Mouse (Mus musculus): ENCODE results near the gene Bnipl. TPM values are rescaled to one million over a fixed set of nuclear protein-coding genes. Genes with fewer than 3 reads are reported as not detected.

Gene Bnipl
- not detected for total RNA-seq (2021)
- long read RNA-seq, experiment 1 = 0 reads
- long read RNA-seq, experiment 2 = 0 reads

GRCm38 (mm10) chr3:95250783-95251424 lies at the start of gene Bnipl:
TSS of gene Bnipl (minus strand) at chr3:95251193.
- DNase-seq (ENCODE audit: low spot score in 2 of 2) = no peak

DNA sequence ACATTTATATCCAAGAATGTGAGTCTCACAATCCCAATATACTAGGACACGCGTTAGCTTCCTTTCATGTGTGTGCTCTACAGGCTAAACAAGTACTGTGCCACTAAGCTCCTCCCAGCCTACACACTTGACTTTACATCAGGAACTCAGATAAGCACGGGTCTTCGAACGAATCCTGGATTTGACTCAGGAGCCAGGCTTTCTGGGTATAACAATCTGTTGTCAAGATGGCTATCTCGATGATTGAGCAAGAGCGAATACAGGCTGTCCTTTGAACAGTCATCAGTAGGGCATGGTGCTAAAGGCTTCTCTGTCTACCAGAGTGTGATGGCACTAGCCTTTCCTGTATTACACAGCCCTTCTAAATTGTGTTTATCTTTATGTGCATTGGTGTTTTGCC lies 47.0 kb upstream of the Bnipl start:
- no peak for DNase-seq (ENCODE audit: low spot score in 2 of 2)

DNA sequence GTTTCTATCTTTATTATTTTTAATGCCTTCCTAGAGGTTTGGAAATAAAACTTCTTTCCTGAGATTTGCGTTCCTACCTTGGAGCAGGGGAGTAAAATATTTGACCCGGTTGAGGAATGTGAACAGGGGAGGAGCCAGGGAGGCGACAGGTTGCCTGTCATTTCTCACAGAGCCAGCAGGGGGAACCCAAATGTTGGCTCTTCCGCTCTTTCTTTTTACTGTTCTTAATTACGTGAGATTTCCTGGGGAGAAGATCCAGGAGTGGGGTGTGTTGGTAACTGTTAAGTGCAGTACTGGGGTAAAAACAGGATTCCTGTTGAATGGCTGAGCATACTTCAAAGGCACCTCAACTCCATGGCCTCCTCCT lies 45.1 kb upstream of the Bnipl start:
- no peak for DNase-seq (ENCODE audit: low spot score in 2 of 2)

DNA sequence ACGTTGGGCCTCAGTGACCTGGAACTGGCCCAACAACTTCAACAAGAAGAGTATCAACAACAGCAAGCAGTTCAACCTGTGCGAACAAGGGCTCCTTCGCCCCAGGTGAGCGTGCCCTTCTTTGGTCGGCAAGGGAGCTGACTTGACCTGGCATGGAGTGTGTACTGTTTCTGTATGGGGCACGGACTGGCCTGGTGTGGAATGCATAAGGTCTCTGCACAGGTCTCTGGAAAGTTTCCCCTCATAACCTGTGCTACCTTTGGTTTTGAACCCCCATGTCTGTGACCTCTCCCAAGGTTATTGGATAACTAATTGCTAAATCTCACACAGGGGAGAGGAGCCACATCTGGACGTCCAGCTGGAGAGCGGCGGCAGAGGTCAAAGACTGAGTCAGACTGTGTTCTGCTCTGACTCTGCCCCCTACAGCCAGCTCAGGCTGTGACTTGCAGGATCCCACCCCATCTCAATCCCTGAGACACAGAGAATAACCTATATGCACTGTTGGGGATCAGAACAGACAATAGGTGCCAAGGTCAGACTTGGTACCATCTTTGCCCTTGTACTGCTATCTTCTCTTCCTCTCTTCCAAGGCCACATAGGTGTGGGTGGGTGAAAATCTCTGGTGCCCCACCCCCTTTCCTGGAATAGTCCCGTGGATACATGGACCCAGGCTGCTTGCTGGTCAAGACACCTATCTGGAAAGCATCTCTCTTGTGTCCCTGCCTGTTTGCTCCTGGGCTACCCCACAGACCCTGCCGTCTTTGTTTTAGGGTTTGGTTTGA lies 44.5 kb upstream of the Bnipl start:
- no peak for DNase-seq (ENCODE audit: low spot score in 2 of 2)

GRCm38 (mm10) chr3:95294718-95295117 lies 43.7 kb upstream of the Bnipl start:
- no peak for DNase-seq (ENCODE audit: low spot score in 2 of 2)

- DNase-seq (ENCODE audit: low spot score in 2 of 2) = no peak
These were observed 43.3 kb upstream of the Bnipl start for GRCm38 (mm10) chr3:95294316-95294715.

GRCm38 (mm10) chr3:95293537-95293936 lies 42.5 kb upstream of the Bnipl start:
- DNase-seq (ENCODE audit: low spot score in 2 of 2) = no peak

- no peak for DNase-seq (ENCODE audit: low spot score in 2 of 2)
These were observed 41.9 kb upstream of the Bnipl start for GRCm38 (mm10) chr3:95292899-95293298.

DNA sequence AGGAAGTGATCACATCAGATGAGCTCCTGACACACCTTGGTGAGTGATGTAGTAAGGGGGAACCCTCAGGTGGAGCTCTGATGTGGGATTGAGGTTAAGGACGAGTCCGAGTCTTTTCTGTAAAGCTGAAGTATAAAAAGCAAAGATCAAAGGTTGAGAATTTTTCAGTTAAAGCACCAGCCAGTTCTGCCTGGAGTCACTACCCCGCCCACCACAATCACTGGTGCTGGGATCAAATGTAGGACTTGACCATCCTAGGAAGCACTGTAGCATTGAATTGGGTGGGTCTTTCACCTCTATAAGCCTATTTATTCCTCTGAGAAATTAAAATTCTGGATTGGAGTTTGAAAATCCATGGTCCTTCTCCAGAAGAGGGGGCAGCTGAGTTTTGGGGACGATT lies 40.0 kb upstream of the Bnipl start:
- no peak for DNase-seq (ENCODE audit: low spot score in 2 of 2)

GRCm38 (mm10) chr3:95290156-95290555 lies 39.2 kb upstream of the Bnipl start:
- DNase-seq (ENCODE audit: low spot score in 2 of 2) = no peak

DNA sequence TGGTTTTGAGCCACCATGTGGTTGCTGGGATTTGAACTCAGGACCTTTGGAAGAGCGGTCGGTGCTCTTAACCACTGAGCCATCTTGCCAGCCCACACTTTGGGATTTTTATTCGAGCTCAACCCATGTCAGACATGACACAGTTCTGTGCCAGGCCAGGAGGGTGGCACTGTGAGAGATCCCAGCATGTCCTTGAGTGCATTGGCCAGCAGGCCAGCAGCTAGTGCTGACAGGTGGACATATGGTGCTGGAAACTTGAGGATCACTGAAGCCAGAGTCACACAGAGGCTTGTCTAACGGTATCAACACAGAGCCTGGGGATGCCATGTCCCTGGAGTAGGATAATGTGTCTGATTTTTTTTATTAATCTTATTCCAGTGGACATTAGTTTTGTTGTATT lies 38.4 kb upstream of the Bnipl start:
- no peak for DNase-seq (ENCODE audit: low spot score in 2 of 2)

GRCm38 (mm10) chr3:95287541-95287940 lies 36.5 kb upstream of the Bnipl start:
- DNase-seq (ENCODE audit: low spot score in 2 of 2) = no peak

DNA sequence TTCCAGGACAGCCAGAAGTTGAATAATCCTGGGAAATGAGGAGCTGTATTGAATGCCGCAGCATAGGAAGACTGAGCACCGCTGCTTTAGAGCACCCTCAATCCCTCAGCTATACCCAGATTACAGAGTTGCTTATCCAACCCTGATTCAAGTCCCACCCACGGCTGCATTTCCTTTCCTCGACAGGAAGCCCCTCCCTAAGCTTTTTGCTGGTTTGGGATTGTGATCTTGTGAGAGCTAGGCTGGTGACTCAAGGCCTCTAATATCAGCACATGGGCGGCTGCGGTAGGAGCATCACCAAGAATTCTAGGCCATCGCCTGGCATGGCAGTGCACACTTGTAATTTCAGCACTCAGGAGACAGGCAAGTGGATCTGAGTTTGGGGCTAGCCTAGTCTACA lies 35.5 kb upstream of the Bnipl start:
- no peak for DNase-seq (ENCODE audit: low spot score in 2 of 2)

DNA sequence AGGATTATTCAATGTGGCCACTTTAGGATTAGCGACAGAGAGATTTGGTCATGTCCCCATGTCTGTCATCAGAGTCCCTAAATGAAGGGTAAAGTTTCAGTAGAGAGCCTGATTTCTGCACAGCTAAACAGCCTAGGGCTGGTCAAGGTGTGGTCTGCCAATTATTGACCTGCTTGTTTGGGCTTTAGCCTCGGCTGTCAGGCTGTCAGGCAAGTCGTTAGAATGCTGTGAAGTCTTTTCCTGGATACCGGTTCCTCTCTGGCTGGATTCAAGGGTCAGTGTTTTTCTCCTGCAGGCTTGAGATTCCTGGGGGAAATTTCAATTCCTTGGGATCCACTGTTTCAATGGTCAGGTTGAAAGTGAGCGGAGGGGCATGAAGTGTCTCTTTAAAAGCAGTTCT lies 35.0 kb upstream of the Bnipl start:
- DNase-seq (ENCODE audit: low spot score in 2 of 2) = no peak

DNA sequence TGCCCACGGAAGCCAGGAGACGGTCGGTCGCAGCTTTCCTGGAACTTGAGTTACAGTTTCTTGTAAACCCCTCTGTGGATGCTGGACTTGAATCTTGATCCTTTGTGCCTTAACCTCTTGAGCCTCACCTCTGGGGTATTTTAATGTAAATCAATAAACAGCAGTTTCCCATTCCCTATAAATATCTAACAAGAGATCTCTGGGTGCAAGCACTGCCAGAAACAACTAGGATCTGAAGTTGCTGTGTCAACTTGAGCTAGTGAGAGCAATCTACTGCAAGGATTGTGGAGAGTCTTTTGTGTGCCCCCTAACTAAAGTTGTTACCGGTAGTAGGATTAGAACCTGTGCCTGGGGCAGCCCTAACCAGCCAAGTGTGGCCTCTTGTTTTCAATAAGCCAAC lies 34.4 kb upstream of the Bnipl start:
- no peak for DNase-seq (ENCODE audit: low spot score in 2 of 2)

- peak; percentile 38 to 46 for DNase-seq (ENCODE audit: low spot score in 2 of 2)
These were observed 33.7 kb upstream of the Bnipl start for GRCm38 (mm10) chr3:95284501-95285281.

GRCm38 (mm10) chr3:95284062-95284461 lies 33.1 kb upstream of the Bnipl start:
- no peak for DNase-seq (ENCODE audit: low spot score in 2 of 2)

GRCm38 (mm10) chr3:95283589-95283941 lies 32.6 kb upstream of the Bnipl start:
- DNase-seq (ENCODE audit: low spot score in 2 of 2) = no peak

- peak; percentile 73 to 74 for DNase-seq (ENCODE audit: low spot score in 2 of 2)
These were observed 32.0 kb upstream of the Bnipl start for GRCm38 (mm10) chr3:95282865-95283588.

DNA sequence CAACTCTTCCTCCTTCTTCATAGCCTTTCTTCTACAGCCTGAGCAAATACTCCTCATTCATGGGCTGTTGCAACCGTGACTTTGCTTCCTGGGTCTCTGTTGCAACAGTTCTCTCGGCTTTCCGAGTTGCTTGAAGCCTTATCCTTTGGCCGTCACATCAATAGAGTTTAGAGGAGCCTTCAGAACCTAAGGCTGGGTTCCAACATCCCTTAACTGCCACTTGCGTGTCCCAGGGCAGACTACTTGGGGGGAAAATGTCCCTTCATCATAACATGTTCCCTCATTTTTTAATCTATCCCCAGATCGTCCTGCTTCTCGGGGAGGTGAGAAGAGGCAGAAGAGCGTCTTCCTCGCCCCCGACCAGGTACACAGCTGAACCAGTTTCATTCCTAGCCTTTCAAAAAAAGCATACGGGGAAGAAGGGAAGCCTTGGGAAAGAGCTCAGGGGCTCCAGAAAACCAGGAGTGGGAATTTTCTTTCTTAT lies 31.4 kb upstream of the Bnipl start:
- DNase-seq (ENCODE audit: low spot score in 2 of 2) = peak; percentile 40 to 57

Data from adrenal gland, adult 18-20 months (tissue).